Mouse (Mus musculus) C2C12 (cell line): ENCODE measurements around the gene Olfr1412.

Experiments
- CEBPB ChIP-seq: IDR thresholded peaks from one replicate; pipeline ENCODE4 v1.6.1; 2011; ENCODE audit warnings: low read depth, mild to moderate bottlenecking, control low read depth, moderate library complexity
- CTCF ChIP-seq: IDR thresholded peaks from one replicate; pipeline ENCODE4 v1.5.1; 2011; ENCODE audit not compliant: control insufficient read depth, insufficient read depth, insufficient read length
- MAX ChIP-seq: IDR thresholded peaks from one replicate; pipeline ENCODE4 v1.6.1; 2011; ENCODE audit warnings: mild to moderate bottlenecking, control low read depth
- MYOG ChIP-seq: IDR thresholded peaks from one replicate; pipeline ENCODE4 v1.6.1; 2011; ENCODE audit not compliant: control insufficient read depth, insufficient read length; ENCODE audit errors: extremely low read depth
- USF1 ChIP-seq: IDR thresholded peaks from one replicate; pipeline ENCODE4 v1.6.1; 2011; ENCODE audit warnings: low read depth, mild to moderate bottlenecking, control low read depth, moderate library complexity

DNA sequence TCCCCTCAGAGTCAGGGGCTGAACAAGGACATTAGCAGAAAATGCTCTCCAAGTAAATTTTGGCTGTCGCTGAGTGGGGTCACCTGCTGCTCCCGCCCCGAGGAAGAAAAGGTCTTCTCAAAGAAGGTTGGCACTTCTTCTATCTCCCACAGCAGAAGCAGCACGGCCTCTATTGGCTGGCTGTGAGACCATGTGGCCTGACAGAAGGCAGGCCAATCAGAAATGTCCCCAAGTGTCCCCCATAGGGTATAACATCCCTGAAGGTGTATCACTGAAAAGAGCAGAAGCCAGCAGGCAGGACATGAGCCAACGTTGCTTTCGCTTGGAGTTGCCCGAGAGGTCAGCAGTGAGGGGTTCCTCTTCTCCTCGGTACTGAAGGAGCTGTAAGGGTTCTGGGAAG, 50.4 kb downstream of the Olfr1412 start:
- TF ChIP-seq CTCF (no peak), MAX (no peak), CEBPB (no peak), MYOG (no peak), USF1 (no peak)
